Mouse (Mus musculus) limb, embryonic 10.5 days (tissue): ENCODE measurements around the gene Magi1. TPM values are rescaled to one million over a fixed set of nuclear protein-coding genes. Genes with fewer than 3 reads are reported as not detected.

ENCODE experiments used
- DNase-seq: peaks from one replicate; pipeline ENCODE4 v3.0.0-alpha.2; 2017; ENCODE audit warnings: low spot score
- H3K27ac ChIP-seq: fragments of 300-500 bp; sonication (generic); 2 replicates; pipeline ENCODE4 v1.5.1; 2016; ENCODE audit warnings: mild to moderate bottlenecking
- H3K27me3 ChIP-seq: fragments of 300-500 bp; sonication (generic); 2 replicates; pipeline ENCODE4 v1.6.1; 2016; ENCODE audit warnings: low read depth, mild to moderate bottlenecking; ENCODE audit not compliant: poor library complexity, severe bottlenecking
- H3K36me3 ChIP-seq: fragments of 300-500 bp; sonication (generic); 2 replicates; pipeline ENCODE4 v1.6.1; 2016; ENCODE audit warnings: mild to moderate bottlenecking, moderate library complexity
- H3K4me1 ChIP-seq: fragments of 300-500 bp; sonication (generic); 2 replicates; pipeline ENCODE4 v1.6.1; 2016
- H3K4me3 ChIP-seq: fragments of 300-500 bp; sonication (generic); 2 replicates; pipeline ENCODE4 v1.5.1; 2016; ENCODE audit warnings: mild to moderate bottlenecking, moderate library complexity
- H3K9me3 ChIP-seq: fragments of 300-500 bp; sonication (generic); replicated peaks from 2 replicates; pipeline ENCODE4 v1.6.1; 2016; ENCODE audit warnings: mild to moderate bottlenecking
- WGBS: fragments of 180-500 bp; shearing (Covaris S2); methylation state at CpG from one replicate; pipeline ENCODE4 v1.1.7; 2016; 5-methylcytosine and 5-hydroxymethylcytosine counted together
- polyA plus RNA-seq: library from polyadenylated mRNA; unstranded; fragments of >200 nt; fragmentation: Nextera tagmentation; extraction: Ambion mirVana; gene quantifications from 2 replicates; pipeline ENCODE4 v1.2.1, GENCODE M21; 2016

Magi1 gene
- polyA plus RNA-seq, 1 experiment from 2014 or later = 16.7 TPM

- no peaks in the 10 kb centered on the region for H3K9me3 ChIP-seq
- no peak overlapping the region for H3K4me3 ChIP-seq
- 87% methylated on average over 4 of the region's 4 CpGs for WGBS
- peak overlapping the region; percentile 19; the same call in 1 of the 2 replicates for H3K27ac ChIP-seq
- H3K36me3 ChIP-seq = no peaks in the 10 kb centered on the region
- no peaks in the 10 kb centered on the region for H3K27me3 ChIP-seq
- no peak for DNase-seq
- peaks cover 74% of the 10 kb centered on the region for H3K4me1 ChIP-seq
Measured at GRCm38 (mm10) chr6:94075990-94076389, 207.7 kb downstream of the Magi1 start.

- 35% methylated on average over 8 of the region's 8 CpGs for WGBS
- peak overlapping the region; percentile 18; the same call in 1 of the 2 replicates for H3K4me3 ChIP-seq
- peak; percentile 56 for DNase-seq
- H3K36me3 ChIP-seq = no peaks in the 10 kb centered on the region
- peak overlapping the region; percentile 76 for H3K27ac ChIP-seq
- no peaks in the 10 kb centered on the region for H3K9me3 ChIP-seq
- H3K4me1 ChIP-seq = peaks cover 74% of the 10 kb centered on the region
- H3K27me3 ChIP-seq = no peaks in the 10 kb centered on the region
Measured at GRCm38 (mm10) chr6:94075228-94075627, 208.5 kb downstream of the Magi1 start.

- Histone ChIP-seq H3K27me3 (no peaks in the 10 kb centered on the region), H3K9me3 (no peaks in the 10 kb centered on the region), H3K4me3 (no peak overlapping the region), H3K4me1 (peaks cover 77% of the 10 kb centered on the region), H3K36me3 (no peaks in the 10 kb centered on the region), H3K27ac (no peak overlapping the region)
- no peak for DNase-seq
- WGBS = 22% methylated on average over 5 of the region's 5 CpGs
Measured at GRCm38 (mm10) chr6:94071676-94072075, 212.0 kb downstream of the Magi1 start.

GRCm38 (mm10) chr6:94070702-94071101 lies 213.0 kb downstream of the Magi1 start:
- WGBS = 58% methylated on average over 3 of the region's 3 CpGs
- Histone ChIP-seq H3K36me3 (no peaks in the 10 kb centered on the region), H3K4me3 (no peak overlapping the region), H3K27ac (peak overlapping the region; percentile 14; the same call in 1 of the 2 replicates), H3K4me1 (peaks cover 72% of the 10 kb centered on the region), H3K27me3 (no peaks in the 10 kb centered on the region), H3K9me3 (no peaks in the 10 kb centered on the region)
- DNase-seq = no peak

GRCm38 (mm10) chr6:94069421-94069820 lies 214.3 kb downstream of the Magi1 start:
- Histone ChIP-seq H3K9me3 (no peaks in the 10 kb centered on the region), H3K27me3 (no peaks in the 10 kb centered on the region), H3K4me3 (no peak overlapping the region), H3K4me1 (peaks cover 73% of the 10 kb centered on the region), H3K36me3 (no peaks in the 10 kb centered on the region), H3K27ac (peak overlapping the region; percentile 38)
- 17% methylated on average over 3 of the region's 3 CpGs for WGBS
- DNase-seq = peak; percentile 54

GRCm38 (mm10) chr6:94067741-94068450 lies 215.8 kb downstream of the Magi1 start:
- Histone ChIP-seq H3K4me3 (no peak overlapping the region), H3K9me3 (no peaks in the 10 kb centered on the region), H3K36me3 (no peaks in the 10 kb centered on the region), H3K27me3 (no peaks in the 10 kb centered on the region), H3K27ac (peak overlapping the region; percentile 72), H3K4me1 (peaks cover 75% of the 10 kb centered on the region)
- 21% methylated on average over 8 of the region's 8 CpGs for WGBS
- no peak for DNase-seq

GRCm38 (mm10) chr6:94064832-94065231 lies 218.9 kb downstream of the Magi1 start:
- Histone ChIP-seq H3K4me3 (no peak overlapping the region), H3K27ac (0 out of 2 replicates have a peak overlapping the region, but pooled peaks have one; percentile 36), H3K9me3 (no peaks in the 10 kb centered on the region), H3K36me3 (no peaks in the 10 kb centered on the region), H3K27me3 (no peaks in the 10 kb centered on the region), H3K4me1 (peaks cover 80% of the 10 kb centered on the region)
- WGBS = 45% methylated on average over 4 of the region's 4 CpGs
- DNase-seq = no peak

GRCm38 (mm10) chr6:94063542-94063941 lies 220.2 kb downstream of the Magi1 start:
- Histone ChIP-seq H3K4me1 (peaks cover 80% of the 10 kb centered on the region), H3K27ac (0 out of 2 replicates have a peak overlapping the region, but pooled peaks have one; percentile 12), H3K9me3 (no peaks in the 10 kb centered on the region), H3K36me3 (no peaks in the 10 kb centered on the region), H3K4me3 (no peak overlapping the region), H3K27me3 (no peaks in the 10 kb centered on the region)
- DNase-seq = no peak
- WGBS = 80% methylated on average over 4 of the region's 4 CpGs

- peaks cover 69% of the 10 kb centered on the region for H3K4me1 ChIP-seq
- H3K9me3 ChIP-seq = no peaks in the 10 kb centered on the region
- 0 out of 2 replicates have a peak overlapping the region, but pooled peaks have one; percentile 4 for H3K4me3 ChIP-seq
- no peaks in the 10 kb centered on the region for H3K36me3 ChIP-seq
- WGBS = 32% methylated on average over 8 of the region's 8 CpGs
- peak overlapping the region; percentile 61 for H3K27ac ChIP-seq
- no peaks in the 10 kb centered on the region for H3K27me3 ChIP-seq
- no peak for DNase-seq
Measured at GRCm38 (mm10) chr6:94061424-94061980, 222.2 kb downstream of the Magi1 start.

GRCm38 (mm10) chr6:94060621-94061213 lies 223.0 kb downstream of the Magi1 start:
- 94% methylated on average over 7 of the region's 7 CpGs for WGBS
- H3K27ac ChIP-seq = peak overlapping the region; percentile 61
- no peaks in the 10 kb centered on the region for H3K36me3 ChIP-seq
- no peaks in the 10 kb centered on the region for H3K27me3 ChIP-seq
- no peak overlapping the region for H3K4me3 ChIP-seq
- peaks cover 68% of the 10 kb centered on the region for H3K4me1 ChIP-seq
- DNase-seq = no peak
- H3K9me3 ChIP-seq = no peaks in the 10 kb centered on the region

- H3K27me3 ChIP-seq = no peaks in the 10 kb centered on the region
Measured at GRCm38 (mm10) chr6:94059090-94059489, 224.6 kb downstream of the Magi1 start.

GRCm38 (mm10) chr6:94053920-94054319 lies 229.8 kb downstream of the Magi1 start:
- H3K4me3 ChIP-seq = no peak overlapping the region
- peaks cover 18% of the 10 kb centered on the region; the same call in 1 of the 2 replicates for H3K4me1 ChIP-seq
- WGBS = 51% methylated on average over 1 of the region's 1 CpGs
- no peaks in the 10 kb centered on the region for H3K27me3 ChIP-seq
- no peak overlapping the region for H3K27ac ChIP-seq
- no peaks in the 10 kb centered on the region for H3K9me3 ChIP-seq
- DNase-seq = no peak
- peaks cover 5% of the 10 kb centered on the region for H3K36me3 ChIP-seq

More at GRCm38 (mm10) chr6:94059090-94059489, 224.6 kb downstream of the Magi1 start:
- Histone ChIP-seq H3K36me3 (no peaks in the 10 kb centered on the region), H3K4me3 (no peak overlapping the region), H3K9me3 (no peaks in the 10 kb centered on the region), H3K4me1 (peaks cover 54% of the 10 kb centered on the region), H3K27ac (no peak overlapping the region)
- DNase-seq = no peak
- WGBS = 70% methylated on average over 2 of the region's 2 CpGs

GRCm38 (mm10) chr6:94045180-94045579 lies 238.5 kb downstream of the Magi1 start:
- Histone ChIP-seq H3K9me3 (no peaks in the 10 kb centered on the region), H3K27ac (no peak overlapping the region), H3K4me3 (no peak overlapping the region), H3K36me3 (peaks cover 13% of the 10 kb centered on the region), H3K4me1 (peaks cover 18% of the 10 kb centered on the region), H3K27me3 (no peaks in the 10 kb centered on the region)
- 90% methylated on average over 4 of the region's 4 CpGs for whole genome bisulfite sequencing
- DNase-seq = no peak
